Mouse (Mus musculus): ENCODE results near the gene A630076J17Rik. TPM values are rescaled to one million over a fixed set of nuclear protein-coding genes. Genes with fewer than 3 reads are reported as not detected.

Gene A630076J17Rik
- polyA plus RNA-seq, 1 experiment: not detected

GRCm38 (mm10) chr3:107205170-107205569 lies 25.2 kb upstream of the A630076J17Rik start:
- no peaks in the 10 kb centered on the region for H3K9me3 ChIP-seq (ENCODE audit: control insufficient read depth, low read length)
- H3K4me3 ChIP-seq (replicated peaks): no peak overlapping the region
- TF ChIP-seq GATA1 (IDR thresholded peaks at IDR 0.05; ENCODE audit: low read length): no peak
- TF ChIP-seq TAL1 (IDR thresholded peaks at IDR 0.05; ENCODE audit: low read length): no peak
- H3K27me3 ChIP-seq (ENCODE audit: control insufficient read depth): peaks cover 2% of the 10 kb centered on the region
- no peaks in the 10 kb centered on the region for H3K4me1 ChIP-seq (ENCODE audit: control insufficient read depth)
- H3K36me3 ChIP-seq (ENCODE audit: control insufficient read depth): no peaks in the 10 kb centered on the region

DNA sequence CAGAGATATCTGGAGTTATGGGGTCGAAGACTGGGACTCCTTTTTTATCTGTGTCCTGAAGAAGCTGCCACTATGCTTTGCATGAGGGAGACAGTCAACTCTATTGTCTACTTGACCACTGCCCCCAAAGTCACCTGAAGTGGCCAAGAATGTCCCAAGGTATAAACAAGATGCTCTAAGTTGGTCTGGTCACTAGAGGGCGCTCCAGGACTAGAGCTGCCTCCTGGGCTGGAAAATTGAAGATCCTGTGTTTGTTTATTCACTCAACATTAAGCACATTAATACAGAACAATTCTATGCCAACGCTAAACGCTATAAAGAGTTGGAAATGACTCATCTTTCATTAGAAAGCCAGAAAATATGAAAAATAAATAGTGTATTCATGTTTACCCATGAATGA lies 24.4 kb upstream of the A630076J17Rik start:
- TF ChIP-seq TAL1 (IDR thresholded peaks at IDR 0.05; ENCODE audit: low read length) (no peak), GATA1 (IDR thresholded peaks at IDR 0.05; ENCODE audit: low read length) (no peak)
- Histone ChIP-seq H3K36me3 (ENCODE audit: control insufficient read depth) (no peaks in the 10 kb centered on the region), H3K4me3 (replicated peaks) (no peak overlapping the region), H3K27me3 (ENCODE audit: control insufficient read depth) (peaks cover 2% of the 10 kb centered on the region), H3K9me3 (ENCODE audit: control insufficient read depth, low read length) (no peaks in the 10 kb centered on the region), H3K4me1 (ENCODE audit: control insufficient read depth) (no peaks in the 10 kb centered on the region)

DNA sequence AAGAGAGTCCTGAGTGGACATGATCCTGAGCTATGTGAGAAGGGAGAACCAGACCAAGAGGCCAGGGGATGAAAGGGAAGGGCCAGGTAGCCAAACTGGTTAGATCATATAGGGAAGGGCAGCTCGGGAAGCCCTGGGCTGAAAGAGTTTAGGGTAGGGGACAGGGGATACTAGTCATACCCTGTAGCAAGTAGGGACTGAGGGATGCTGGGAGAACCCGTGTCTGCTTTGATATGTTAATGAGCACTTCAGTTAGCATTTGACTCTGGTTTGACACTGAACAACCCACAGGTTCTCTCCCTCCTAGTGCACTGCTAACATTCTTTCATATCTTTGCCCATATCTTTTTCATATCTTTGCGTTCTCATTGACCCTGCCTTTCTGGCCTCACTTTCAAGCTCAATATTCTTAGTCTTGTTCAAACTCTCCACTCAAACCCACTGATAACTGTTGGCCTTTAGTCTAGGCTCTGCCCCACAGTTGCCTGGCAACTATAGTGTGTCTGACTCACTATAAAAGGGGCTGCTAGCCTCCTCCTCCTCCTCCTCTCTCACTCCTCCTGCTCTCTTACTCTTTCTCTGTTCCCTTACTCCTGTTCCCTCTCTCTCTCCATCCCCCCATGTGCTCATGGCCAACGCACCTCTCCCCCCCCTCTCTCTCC lies 23.8 kb upstream of the A630076J17Rik start:
- Histone ChIP-seq H3K27me3 (ENCODE audit: control insufficient read depth) (peaks cover 2% of the 10 kb centered on the region), H3K4me3 (replicated peaks) (no peak overlapping the region)
- TF ChIP-seq TAL1 (IDR thresholded peaks at IDR 0.05; ENCODE audit: low read length) (no peak), GATA1 (IDR thresholded peaks at IDR 0.05; ENCODE audit: low read length) (no peak)

DNA sequence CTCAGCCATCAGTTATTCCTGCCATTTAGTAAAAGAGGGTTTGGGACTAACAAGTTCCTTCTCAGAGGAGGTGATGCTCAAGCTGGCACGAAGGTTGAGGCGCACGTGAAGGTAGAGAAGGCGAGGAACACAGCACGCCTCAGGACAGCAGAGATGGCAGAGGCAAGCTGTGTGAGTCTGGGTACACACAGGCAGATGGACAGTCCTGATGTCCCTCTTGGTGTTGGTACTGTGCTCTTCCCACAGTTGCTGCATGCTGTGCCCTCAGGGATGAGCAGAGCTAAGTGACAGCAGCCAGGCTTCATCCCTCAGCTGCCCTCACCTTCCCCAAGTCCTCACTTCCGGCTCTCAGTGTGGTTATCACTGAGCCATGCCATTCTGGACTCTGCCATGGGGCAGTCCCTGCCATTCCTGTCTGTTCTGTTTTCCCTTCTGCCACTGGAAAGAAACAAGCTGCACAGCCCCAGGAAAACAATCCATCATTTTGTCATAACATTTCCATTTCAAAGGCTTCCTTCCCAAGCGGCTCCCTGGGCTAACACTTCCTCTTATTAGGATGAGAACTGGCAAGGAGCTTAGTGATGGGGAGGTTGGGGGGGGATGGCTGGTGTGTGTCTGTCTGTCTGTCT lies 22.7 kb upstream of the A630076J17Rik start:
- Histone ChIP-seq H3K27me3 (ENCODE audit: control insufficient read depth) (peaks cover 2% of the 10 kb centered on the region), H3K36me3 (ENCODE audit: control insufficient read depth) (no peaks in the 10 kb centered on the region), H3K4me1 (ENCODE audit: control insufficient read depth) (no peaks in the 10 kb centered on the region), H3K9me3 (ENCODE audit: control insufficient read depth, low read length) (no peaks in the 10 kb centered on the region), H3K4me3 (replicated peaks) (no peak overlapping the region)
- TF ChIP-seq GATA1 (IDR thresholded peaks at IDR 0.05; ENCODE audit: low read length) (no peak), TAL1 (IDR thresholded peaks at IDR 0.05; ENCODE audit: low read length) (no peak)

More for the DNA sequence above, 23.8 kb upstream of the A630076J17Rik start:
- Histone ChIP-seq H3K4me1 (ENCODE audit: control insufficient read depth) (no peaks in the 10 kb centered on the region), H3K36me3 (ENCODE audit: control insufficient read depth) (no peaks in the 10 kb centered on the region), H3K9me3 (ENCODE audit: control insufficient read depth, low read length) (no peaks in the 10 kb centered on the region)

DNA sequence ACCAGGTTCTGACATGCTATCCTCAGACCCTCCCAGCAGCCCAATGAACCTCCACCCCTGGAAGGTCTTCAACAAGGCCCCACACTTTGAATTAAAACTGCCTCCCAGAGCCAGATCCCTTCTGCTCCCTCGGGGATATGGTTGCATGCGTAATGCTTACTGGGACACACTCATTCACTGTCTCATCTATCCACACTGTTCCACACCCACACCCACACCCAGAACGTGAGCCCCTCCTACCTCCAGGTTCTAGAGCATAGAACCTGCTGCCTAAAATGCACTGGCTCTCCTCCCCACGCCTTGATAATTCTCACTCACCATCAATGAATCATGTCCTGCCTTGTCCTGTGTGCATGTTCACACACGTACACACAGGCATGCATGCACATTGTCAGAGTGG lies 15.8 kb upstream of the A630076J17Rik start:
- H3K9me3 ChIP-seq (ENCODE audit: control insufficient read depth, low read length): no peaks in the 10 kb centered on the region
- TF ChIP-seq TAL1 (IDR thresholded peaks at IDR 0.05; ENCODE audit: low read length): no peak
- no peak for TF ChIP-seq GATA1 (IDR thresholded peaks at IDR 0.05; ENCODE audit: low read length)
- H3K4me3 ChIP-seq (replicated peaks): no peak overlapping the region
- no peaks in the 10 kb centered on the region for H3K4me1 ChIP-seq (ENCODE audit: control insufficient read depth)
- no peaks in the 10 kb centered on the region for H3K27me3 ChIP-seq (ENCODE audit: control insufficient read depth)
- no peaks in the 10 kb centered on the region for H3K36me3 ChIP-seq (ENCODE audit: control insufficient read depth)

DNA sequence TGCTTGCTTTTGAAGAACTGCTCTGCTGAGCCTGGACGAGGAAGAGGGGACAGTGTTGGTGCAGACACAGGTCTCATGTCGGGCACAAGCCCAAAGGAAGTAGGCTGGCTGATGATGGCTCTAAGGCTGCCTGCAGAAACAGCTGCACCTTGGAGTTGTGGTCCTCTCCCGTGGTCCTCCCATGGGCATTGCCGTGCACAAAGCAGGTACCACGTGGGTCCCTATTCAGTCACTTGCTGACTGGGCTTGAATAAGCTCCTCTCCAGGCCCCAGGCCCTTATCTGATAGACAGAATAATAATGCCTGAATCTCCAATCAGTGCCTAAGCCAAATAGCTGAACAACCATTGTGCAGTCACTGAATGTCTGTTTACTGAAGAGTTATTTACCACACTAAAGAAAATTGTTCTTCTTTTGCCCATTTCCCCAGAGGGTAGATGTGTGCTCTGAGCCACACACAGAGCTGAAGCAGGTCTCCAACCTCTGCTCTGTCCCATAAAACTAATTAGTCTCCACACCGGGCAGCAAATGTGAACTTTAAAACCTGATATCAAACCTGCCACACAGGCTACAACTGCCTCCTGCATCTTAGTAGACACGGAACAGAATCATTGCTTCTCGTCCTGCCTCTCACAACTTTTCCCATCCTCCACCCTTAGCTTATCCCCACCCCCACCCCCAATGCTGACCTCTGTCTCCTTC lies 13.9 kb upstream of the A630076J17Rik start:
- Histone ChIP-seq H3K36me3 (ENCODE audit: control insufficient read depth) (no peaks in the 10 kb centered on the region), H3K9me3 (ENCODE audit: control insufficient read depth, low read length) (no peaks in the 10 kb centered on the region), H3K4me3 (replicated peaks) (no peak overlapping the region), H3K27me3 (ENCODE audit: control insufficient read depth) (no peaks in the 10 kb centered on the region), H3K4me1 (ENCODE audit: control insufficient read depth) (no peaks in the 10 kb centered on the region)
- TF ChIP-seq GATA1 (IDR thresholded peaks at IDR 0.05; ENCODE audit: low read length) (no peak), TAL1 (IDR thresholded peaks at IDR 0.05; ENCODE audit: low read length) (no peak)

- Histone ChIP-seq H3K4me1 (ENCODE audit: control insufficient read depth) (no peaks in the 10 kb centered on the region), H3K36me3 (ENCODE audit: control insufficient read depth) (no peaks in the 10 kb centered on the region), H3K4me3 (replicated peaks) (no peak overlapping the region), H3K27me3 (ENCODE audit: control insufficient read depth) (no peaks in the 10 kb centered on the region), H3K9me3 (ENCODE audit: control insufficient read depth, low read length) (no peaks in the 10 kb centered on the region)
- TF ChIP-seq TAL1 (IDR thresholded peaks at IDR 0.05; ENCODE audit: low read length) (no peak), GATA1 (IDR thresholded peaks at IDR 0.05; ENCODE audit: low read length) (no peak)
Measured at GRCm38 (mm10) chr3:107217101-107217480, 13.3 kb upstream of the A630076J17Rik start.

DNA sequence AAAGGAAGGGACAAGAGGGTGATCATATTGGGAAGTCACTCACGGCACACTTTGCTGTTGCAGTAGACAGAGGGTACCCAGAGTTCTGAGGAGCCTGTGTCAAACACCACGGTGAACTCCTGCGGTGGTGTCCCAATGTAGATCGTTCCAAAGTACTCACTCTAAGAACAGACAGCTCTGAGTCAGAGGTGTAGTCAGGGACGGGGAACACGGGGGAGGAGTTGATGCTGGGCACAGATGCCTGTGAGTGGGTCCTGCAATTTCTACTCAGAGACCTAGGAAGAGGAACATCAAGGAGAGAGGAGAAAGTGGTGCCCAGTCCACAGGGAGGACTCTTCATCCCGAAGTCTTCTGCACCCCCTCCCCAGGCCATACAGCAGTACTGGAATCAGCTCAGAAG lies 11.8 kb upstream of the A630076J17Rik start:
- no peak overlapping the region for H3K4me3 ChIP-seq (replicated peaks)
- TF ChIP-seq TAL1 (IDR thresholded peaks at IDR 0.05; ENCODE audit: low read length) (no peak), GATA1 (IDR thresholded peaks at IDR 0.05; ENCODE audit: low read length) (no peak)
- no peaks in the 10 kb centered on the region for H3K4me1 ChIP-seq (ENCODE audit: control insufficient read depth)
- H3K9me3 ChIP-seq (ENCODE audit: control insufficient read depth, low read length): no peaks in the 10 kb centered on the region
- H3K27me3 ChIP-seq (ENCODE audit: control insufficient read depth): no peaks in the 10 kb centered on the region
- no peaks in the 10 kb centered on the region for H3K36me3 ChIP-seq (ENCODE audit: control insufficient read depth)

GRCm38 (mm10) chr3:107221608-107222007 lies 8.8 kb upstream of the A630076J17Rik start, which contains the start of gene Cym:
TSS of gene Cym (minus strand) at chr3:107221732.
- TF ChIP-seq GATA1 (IDR thresholded peaks at IDR 0.05; ENCODE audit: low read length): no peak
- TF ChIP-seq TAL1 (IDR thresholded peaks at IDR 0.05; ENCODE audit: low read length): no peak
- no peaks in the 10 kb centered on the region for H3K27me3 ChIP-seq (ENCODE audit: control insufficient read depth)
- H3K4me3 ChIP-seq (replicated peaks): no peak within 1 kb of the TSS
- no peaks in the 10 kb centered on the region for H3K36me3 ChIP-seq (ENCODE audit: control insufficient read depth)
- no peaks in the 10 kb centered on the region for H3K4me1 ChIP-seq (ENCODE audit: control insufficient read depth)
- peaks cover 4% of the 10 kb centered on the region for H3K9me3 ChIP-seq (ENCODE audit: control insufficient read depth, low read length)

All from erythroblast, embryonic 14.5 days (primary cell).